Mouse (Mus musculus) brown adipose tissue, adult 24 weeks (tissue): ENCODE data around the gene Glb1. TPM values are rescaled to one million over a fixed set of nuclear protein-coding genes. Genes with fewer than 3 reads are reported as not detected.

ENCODE experiments used
- H3K27ac ChIP-seq: fragments of 200-500 bp; replicated peaks from 2 replicates; pipeline ENCODE4 v1.5.1; 2012; ENCODE audit warnings: low read depth, mild to moderate bottlenecking, low read length
- H3K4me1 ChIP-seq: fragments of 200-500 bp; 2 replicates; pipeline ENCODE4 v1.6.1; 2012; ENCODE audit warnings: low read length, mixed read lengths; ENCODE audit not compliant: control insufficient read depth, insufficient read depth, insufficient read length
- H3K4me3 ChIP-seq: fragments of 200-500 bp; 2 replicates; pipeline ENCODE4 v1.5.1; 2012; ENCODE audit warnings: low read depth, mild to moderate bottlenecking, low read length, moderate library complexity; ENCODE audit not compliant: insufficient read depth
- polyA plus RNA-seq: library from polyadenylated mRNA; stranded (reverse); fragments of >200 nt; gene quantifications from 2 replicates; pipeline ENCODE4 v1.2.4, GENCODE M21; 2012; ENCODE audit not compliant: missing spikeins, insufficient read depth, insufficient read length

The Glb1 gene
- polyA plus RNA-seq, 1 experiment = 10.5 TPM

- Histone ChIP-seq H3K27ac (no peak overlapping the region), H3K4me1 (no peaks in the 10 kb centered on the region), H3K4me3 (no peak overlapping the region)
Measured at GRCm38 (mm10) chr9:114413866-114414265, 13.0 kb downstream of the Glb1 start.

- Histone ChIP-seq H3K27ac (no peak overlapping the region), H3K4me1 (no peaks in the 10 kb centered on the region), H3K4me3 (no peak overlapping the region)
Measured at GRCm38 (mm10) chr9:114415701-114416100, 14.8 kb downstream of the Glb1 start.

- H3K4me1 ChIP-seq = no peaks in the 10 kb centered on the region
- no peak overlapping the region for H3K27ac ChIP-seq
- no peak overlapping the region for H3K4me3 ChIP-seq
Measured at GRCm38 (mm10) chr9:114416646-114417517, 16.0 kb downstream of the Glb1 start.

- no peak overlapping the region for H3K4me3 ChIP-seq
- H3K4me1 ChIP-seq = no peaks in the 10 kb centered on the region
- no peak overlapping the region for H3K27ac ChIP-seq
Measured at GRCm38 (mm10) chr9:114418187-114418586, 17.3 kb downstream of the Glb1 start.

GRCm38 (mm10) chr9:114420443-114420842 is 19.6 kb downstream of the Glb1 start:
- Histone ChIP-seq H3K27ac (no peak overlapping the region), H3K4me3 (no peak overlapping the region), H3K4me1 (no peaks in the 10 kb centered on the region)

GRCm38 (mm10) chr9:114421045-114421444 is 20.2 kb downstream of the Glb1 start:
- Histone ChIP-seq H3K4me3 (no peak overlapping the region), H3K27ac (no peak overlapping the region), H3K4me1 (no peaks in the 10 kb centered on the region)

GRCm38 (mm10) chr9:114421797-114422196 is 20.9 kb downstream of the Glb1 start:
- no peaks in the 10 kb centered on the region for H3K4me1 ChIP-seq
- no peak overlapping the region for H3K4me3 ChIP-seq
- H3K27ac ChIP-seq = no peak overlapping the region

- H3K4me1 ChIP-seq = no peaks in the 10 kb centered on the region
- H3K4me3 ChIP-seq = no peak overlapping the region
- no peak overlapping the region for H3K27ac ChIP-seq
Measured at GRCm38 (mm10) chr9:114425576-114425975, 24.7 kb downstream of the Glb1 start.

- Histone ChIP-seq H3K4me3 (no peak overlapping the region), H3K27ac (no peak overlapping the region), H3K4me1 (no peaks in the 10 kb centered on the region)
Measured at GRCm38 (mm10) chr9:114426201-114426600, 25.3 kb downstream of the Glb1 start.

GRCm38 (mm10) chr9:114427425-114427824 is 26.5 kb downstream of the Glb1 start:
- Histone ChIP-seq H3K4me1 (no peaks in the 10 kb centered on the region), H3K4me3 (no peak overlapping the region), H3K27ac (no peak overlapping the region)

- H3K4me3 ChIP-seq = no peak overlapping the region
- H3K4me1 ChIP-seq = no peaks in the 10 kb centered on the region
- no peak overlapping the region for H3K27ac ChIP-seq
Measured at GRCm38 (mm10) chr9:114428103-114428834, 27.4 kb downstream of the Glb1 start.

- H3K4me1 ChIP-seq = no peaks in the 10 kb centered on the region
- H3K27ac ChIP-seq = no peak overlapping the region
- H3K4me3 ChIP-seq = no peak overlapping the region
Measured at GRCm38 (mm10) chr9:114435668-114436067, 34.8 kb downstream of the Glb1 start.

- Histone ChIP-seq H3K4me3 (no peak overlapping the region), H3K27ac (no peak overlapping the region), H3K4me1 (no peaks in the 10 kb centered on the region)
Measured at GRCm38 (mm10) chr9:114440548-114440947, 39.7 kb downstream of the Glb1 start.

- H3K4me3 ChIP-seq = no peak overlapping the region
- no peaks in the 10 kb centered on the region for H3K4me1 ChIP-seq
- H3K27ac ChIP-seq = no peak overlapping the region
Measured at GRCm38 (mm10) chr9:114442225-114442624, 41.3 kb downstream of the Glb1 start.

- Histone ChIP-seq H3K27ac (no peak overlapping the region), H3K4me3 (no peak overlapping the region), H3K4me1 (no peaks in the 10 kb centered on the region)
Measured at GRCm38 (mm10) chr9:114442893-114443292, 42.0 kb downstream of the Glb1 start.

GRCm38 (mm10) chr9:114443351-114443750 is 42.5 kb downstream of the Glb1 start:
- Histone ChIP-seq H3K4me1 (no peaks in the 10 kb centered on the region), H3K4me3 (no peak overlapping the region), H3K27ac (no peak overlapping the region)
